Mouse (Mus musculus): ENCODE measurements at regions not wholly inside any gene's neighbourhood (a gene's known extent, or its start where the extent isn't known, plus 50 kb on each side); places are given as distances from the start of the nearest gene placed in this dataset.

- no peak for DNase-seq (ENCODE audit: low spot score)
These were observed 326.0 kb downstream of the Fam84a start for GRCm38 (mm10) chr12:13825899-13826298.

GRCm38 (mm10) chr12:13815500-13815899 lies 336.4 kb downstream of the Fam84a start:
- DNase-seq (ENCODE audit: low spot score), result no peak

GRCm38 (mm10) chr12:13810155-13810515 lies 341.7 kb downstream of the Fam84a start:
- DNase-seq (ENCODE audit: low spot score), result no peak

GRCm38 (mm10) chr12:13809291-13810154 lies 342.3 kb downstream of the Fam84a start:
- DNase-seq (ENCODE audit: low spot score), result no peak

- no peak for DNase-seq (ENCODE audit: low spot score)
These were observed 372.1 kb downstream of the Fam84a start for GRCm38 (mm10) chr12:13779752-13780151.

- DNase-seq (ENCODE audit: low spot score), result no peak
These were observed 375.2 kb downstream of the Fam84a start for GRCm38 (mm10) chr12:13776687-13777086.

GRCm38 (mm10) chr12:13769696-13770095 lies 382.2 kb downstream of the Fam84a start:
- DNase-seq (ENCODE audit: low spot score), result no peak

- DNase-seq (ENCODE audit: low spot score), result no peak
These were observed 382.7 kb downstream of the Fam84a start for GRCm38 (mm10) chr12:13769156-13769555.

GRCm38 (mm10) chr12:13766486-13766885 lies 385.4 kb downstream of the Fam84a start:
- DNase-seq (ENCODE audit: low spot score), result no peak

- no peak for DNase-seq (ENCODE audit: low spot score)
These were observed 398.0 kb downstream of the Fam84a start for GRCm38 (mm10) chr12:13753878-13754277.

- DNase-seq (ENCODE audit: low spot score), result no peak
These were observed 407.4 kb downstream of the Fam84a start for GRCm38 (mm10) chr12:13744323-13744931.

GRCm38 (mm10) chr12:13729901-13730637 lies 421.8 kb downstream of the Fam84a start:
- DNase-seq (ENCODE audit: low spot score), result no peak

GRCm38 (mm10) chr12:13728986-13729385 lies 422.9 kb downstream of the Fam84a start:
- DNase-seq (ENCODE audit: low spot score), result no peak

- DNase-seq (ENCODE audit: low spot score), result no peak
These were observed 427.3 kb downstream of the Fam84a start for GRCm38 (mm10) chr12:13724511-13724910.

GRCm38 (mm10) chr12:13709806-13710205 lies 440.9 kb downstream of the Nbas start:
- no peak for DNase-seq (ENCODE audit: low spot score)

GRCm38 (mm10) chr12:13707747-13708146 lies 438.8 kb downstream of the Nbas start:
- no peak for DNase-seq (ENCODE audit: low spot score)

- DNase-seq (ENCODE audit: low spot score), result no peak
These were observed 437.6 kb downstream of the Nbas start for GRCm38 (mm10) chr12:13706510-13706909.

- no peak for DNase-seq (ENCODE audit: low spot score)
These were observed 434.7 kb downstream of the Nbas start for GRCm38 (mm10) chr12:13703604-13704003.

GRCm38 (mm10) chr12:13699858-13700257 lies 430.9 kb downstream of the Nbas start:
- DNase-seq (ENCODE audit: low spot score), result no peak

GRCm38 (mm10) chr12:13698834-13699233 lies 429.9 kb downstream of the Nbas start:
- DNase-seq (ENCODE audit: low spot score), result no peak

GRCm38 (mm10) chr12:13691394-13692165 lies 422.6 kb downstream of the Nbas start:
- no peak for DNase-seq (ENCODE audit: low spot score)

GRCm38 (mm10) chr12:13677266-13677665 lies 408.3 kb downstream of the Nbas start:
- no peak for DNase-seq (ENCODE audit: low spot score)
